Mouse (Mus musculus) layer of hippocampus, adult 11-12 months (tissue): ENCODE measurements around the gene Efcab2.

Experiments
- DNase-seq: peaks from one replicate; pipeline ENCODE4 v3.0.0; 2022; ENCODE audit warnings: low spot score

Gene Efcab2

DNA sequence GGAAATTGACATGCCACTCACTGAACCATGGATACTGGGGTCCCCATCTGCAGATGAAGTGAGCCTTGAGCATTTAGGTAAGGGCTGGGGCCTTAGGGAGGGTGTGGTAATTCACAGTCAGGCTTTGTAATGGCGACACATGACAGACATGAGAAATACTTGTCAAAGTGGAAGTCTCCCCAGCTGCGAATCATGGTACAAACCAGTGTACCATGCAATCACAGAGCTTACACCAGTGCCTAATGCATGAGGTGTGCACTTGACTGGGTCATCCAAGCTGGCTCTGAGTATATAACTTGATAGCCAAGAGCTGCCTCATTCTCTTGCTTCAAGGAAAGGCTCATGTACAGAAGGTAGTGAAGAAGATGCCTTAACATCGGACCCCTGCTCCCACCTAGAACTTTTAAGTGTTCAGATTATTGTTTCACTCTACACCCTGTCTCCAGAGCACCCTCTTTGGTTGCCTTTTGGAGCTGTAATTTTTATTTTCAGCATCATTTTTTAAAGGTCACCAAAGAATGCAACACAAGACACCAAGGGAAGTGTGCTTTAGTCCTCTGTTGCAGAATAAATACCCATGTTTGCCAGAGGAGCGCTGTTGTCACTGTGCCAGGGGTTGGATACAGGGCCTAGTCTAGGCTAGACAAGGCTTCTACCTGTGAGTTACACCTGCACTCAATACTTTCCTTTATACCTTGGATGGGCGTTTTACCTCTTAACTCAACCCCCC is 79.4 kb downstream of the Efcab2 start:
- DNase-seq, result no peak

- no peak for DNase-seq
Measured at GRCm38 (mm10) chr1:178485868-178486220, 80.0 kb downstream of the Efcab2 start.

- peak; percentile 65 for DNase-seq
Measured at GRCm38 (mm10) chr1:178486828-178487227, 80.9 kb downstream of the Efcab2 start.

DNA sequence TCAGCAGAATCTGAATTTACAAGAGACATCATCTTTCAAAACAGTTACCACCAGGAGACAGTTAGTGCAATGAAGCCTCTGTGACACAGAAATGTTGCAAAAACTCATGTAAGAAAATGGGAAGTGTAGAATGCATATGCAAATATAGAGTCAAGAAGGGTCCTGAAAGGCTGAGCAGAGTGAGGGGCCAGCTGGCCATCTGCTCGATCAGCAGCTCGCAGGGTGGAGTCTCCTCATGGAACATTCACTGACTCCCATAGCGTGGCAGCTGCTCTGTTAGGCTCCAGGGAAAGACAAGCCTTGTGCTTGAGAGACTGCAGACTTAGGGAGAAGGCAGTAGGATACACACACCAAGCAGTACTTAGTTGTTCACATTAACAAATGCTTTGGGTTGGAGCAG is 83.2 kb downstream of the Efcab2 start:
- peak; percentile 14 for DNase-seq

DNA sequence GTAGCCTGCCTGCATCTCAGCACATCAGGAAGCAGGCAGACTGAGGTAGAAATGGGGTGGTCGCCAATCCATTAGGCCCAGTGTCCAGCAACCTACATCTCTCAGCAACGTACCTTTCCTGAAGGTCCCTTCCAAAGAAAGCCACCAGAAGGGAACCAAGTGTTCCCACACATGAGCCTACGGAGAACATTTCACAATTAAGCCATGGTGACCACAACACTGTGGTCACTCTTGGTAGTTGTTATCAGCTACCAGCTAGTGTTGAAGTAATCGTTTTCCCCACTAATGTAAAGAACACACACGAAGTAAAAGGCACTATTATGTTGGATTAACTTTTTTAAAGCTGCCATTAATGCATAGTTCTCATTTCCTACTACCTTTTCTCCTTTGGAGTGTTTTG is 85.8 kb downstream of the Efcab2 start:
- no peak for DNase-seq

DNA sequence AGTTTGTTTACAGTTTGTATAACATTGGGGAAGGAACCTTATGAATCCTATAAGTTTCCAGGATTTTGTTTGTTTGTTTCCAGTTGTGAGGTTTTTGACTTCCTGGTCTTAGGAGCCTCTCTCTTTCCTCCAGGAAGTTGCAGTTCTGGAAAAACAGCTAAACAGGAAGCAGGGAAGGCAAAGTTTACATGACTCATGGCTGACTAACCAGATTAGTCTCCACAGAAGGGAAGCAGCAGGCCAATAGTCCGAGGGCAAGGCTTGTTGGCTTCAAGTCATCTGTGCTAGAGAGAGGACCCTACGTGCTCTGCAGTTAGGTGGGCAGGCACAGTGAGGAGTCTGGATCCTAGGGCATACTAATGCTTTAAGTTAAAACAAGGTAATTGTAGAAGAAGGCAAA is 86.6 kb downstream of the Efcab2 start:
- DNase-seq, result no peak

DNA sequence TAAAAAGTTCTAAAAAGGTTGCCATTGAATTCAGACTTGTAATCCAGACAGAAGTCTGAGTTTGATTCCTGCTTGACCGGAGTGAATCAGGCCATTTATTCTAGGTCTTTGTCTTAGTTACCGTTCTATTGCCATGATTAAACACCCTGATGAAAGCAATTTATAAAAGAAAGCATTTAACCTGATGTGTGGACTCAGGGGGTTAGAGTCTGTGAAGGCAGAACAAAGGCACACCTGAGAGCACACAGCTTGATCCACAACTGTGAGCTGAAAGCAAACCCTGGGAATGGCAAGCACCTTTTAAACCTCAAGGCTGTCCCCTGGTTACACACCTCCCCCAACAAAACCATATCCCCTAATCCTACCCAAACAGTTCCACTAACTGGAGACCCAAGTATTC is 90.3 kb downstream of the Efcab2 start:
- DNase-seq, result no peak

DNA sequence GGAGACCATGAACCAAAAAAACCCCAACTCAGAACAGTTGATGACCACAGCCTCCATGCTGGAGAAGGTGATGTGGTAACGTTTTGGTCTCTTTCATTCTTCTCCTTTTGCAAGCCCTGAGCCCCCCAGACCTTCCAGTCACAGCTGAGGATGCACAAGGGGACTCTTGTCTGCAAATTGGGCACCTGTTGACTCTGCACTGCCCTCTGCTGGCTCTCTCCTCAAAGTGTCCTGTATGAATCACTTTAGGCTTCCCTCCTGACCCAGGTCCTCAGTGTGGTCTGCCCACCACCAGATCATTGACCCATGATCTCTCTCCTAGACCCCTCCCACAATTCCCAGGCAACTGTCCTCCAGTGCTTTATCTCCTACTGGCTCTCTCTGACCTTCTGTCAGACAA is 91.0 kb downstream of the Efcab2 start:
- peak; percentile 16 for DNase-seq

- DNase-seq, result no peak
Measured at GRCm38 (mm10) chr1:178506938-178507337, 101.1 kb downstream of the Efcab2 start.

DNA sequence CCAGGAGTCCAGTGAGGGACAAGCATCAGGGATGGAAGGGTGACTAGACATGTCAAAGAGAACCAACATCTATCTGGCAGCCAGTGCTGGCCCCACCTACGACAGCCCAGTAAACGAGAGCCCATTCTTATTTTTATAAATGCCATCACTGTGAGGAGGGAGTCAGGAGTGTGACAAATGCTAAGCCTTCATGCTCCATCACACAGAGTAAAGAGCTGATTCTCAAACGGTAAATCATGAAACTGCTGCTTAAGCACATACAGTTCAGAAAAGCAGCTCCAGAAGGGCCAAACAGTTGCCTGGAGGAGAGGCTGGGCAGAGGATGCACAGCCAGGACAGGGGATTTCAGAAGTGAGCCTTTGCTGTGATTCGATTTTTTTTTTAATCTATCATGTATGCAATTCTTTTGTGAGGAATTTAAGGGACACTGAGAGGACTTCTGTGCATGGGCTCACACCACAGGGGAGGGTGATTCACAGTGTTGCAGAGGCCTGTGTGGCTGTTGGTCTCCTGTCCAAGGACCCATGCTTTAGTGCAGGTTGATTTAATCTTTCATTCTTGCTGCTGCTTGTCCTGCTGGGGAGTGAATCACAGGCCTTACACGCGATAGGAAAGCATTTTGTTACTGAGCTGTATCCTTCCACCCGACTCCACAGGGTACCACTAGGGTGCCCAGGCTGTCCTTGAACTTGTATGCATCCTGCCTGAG is 106.6 kb downstream of the Efcab2 start:
- DNase-seq, result no peak

DNA sequence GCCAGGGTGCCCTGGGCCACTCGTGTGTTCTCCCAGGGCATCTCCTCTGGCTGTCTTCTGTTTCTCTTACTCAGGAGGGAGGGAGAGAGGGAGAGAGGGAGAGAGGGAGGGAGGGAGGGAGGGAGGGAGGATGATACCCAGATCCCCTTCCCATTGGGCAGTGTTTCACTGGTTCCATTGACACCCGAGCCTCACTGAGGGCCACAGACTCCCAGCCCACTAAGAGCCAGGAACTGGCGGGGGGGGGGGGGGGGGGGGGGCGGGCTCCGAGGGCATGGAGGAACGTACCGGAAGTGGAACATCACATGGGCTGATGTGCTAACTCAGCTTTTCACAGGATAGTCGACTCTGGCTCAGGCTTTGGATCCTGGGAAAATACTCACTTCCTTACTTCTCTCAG is 108.1 kb downstream of the Efcab2 start:
- no peak for DNase-seq

DNA sequence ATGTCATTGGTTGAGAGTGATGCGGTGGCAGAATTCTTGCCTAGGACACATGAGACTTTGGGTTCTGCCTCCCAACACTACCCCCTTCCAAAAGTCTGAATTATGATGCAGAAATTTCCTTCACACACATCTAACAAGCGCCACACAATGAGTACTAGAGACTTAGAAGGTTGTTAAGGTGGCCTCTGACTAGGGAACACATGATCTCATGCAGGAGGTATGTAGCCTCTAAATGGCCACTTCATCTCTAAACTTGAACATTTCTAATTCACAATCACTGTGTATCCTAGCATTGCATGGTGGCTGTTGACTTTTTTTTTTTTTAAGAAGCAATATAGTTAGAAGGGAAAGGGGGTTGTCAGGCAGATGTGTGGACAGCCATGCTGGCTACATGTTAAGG is 110.0 kb downstream of the Efcab2 start:
- DNase-seq, result no peak

GRCm38 (mm10) chr1:178522389-178522788 is 116.5 kb downstream of the Efcab2 start:
- DNase-seq, result no peak

GRCm38 (mm10) chr1:178523152-178523551 is 117.3 kb downstream of the Efcab2 start:
- no peak for DNase-seq

GRCm38 (mm10) chr1:178527185-178527546 is 121.3 kb downstream of the Efcab2 start:
- DNase-seq, result peak; percentile 83

GRCm38 (mm10) chr1:178527547-178528361 is 121.9 kb downstream of the Efcab2 start:
- DNase-seq, result peak; percentile 31

- DNase-seq, result peak; percentile 42
Measured at GRCm38 (mm10) chr1:178528431-178529351, 122.8 kb downstream of the Efcab2 start, which contains the start of gene Kif26b. Gene Kif26b, plus strand, starts transcription at chr1:178529125.

- DNase-seq, result peak; percentile 15
Measured at GRCm38 (mm10) chr1:178529512-178530300, 123.8 kb downstream of the Efcab2 start.

DNA sequence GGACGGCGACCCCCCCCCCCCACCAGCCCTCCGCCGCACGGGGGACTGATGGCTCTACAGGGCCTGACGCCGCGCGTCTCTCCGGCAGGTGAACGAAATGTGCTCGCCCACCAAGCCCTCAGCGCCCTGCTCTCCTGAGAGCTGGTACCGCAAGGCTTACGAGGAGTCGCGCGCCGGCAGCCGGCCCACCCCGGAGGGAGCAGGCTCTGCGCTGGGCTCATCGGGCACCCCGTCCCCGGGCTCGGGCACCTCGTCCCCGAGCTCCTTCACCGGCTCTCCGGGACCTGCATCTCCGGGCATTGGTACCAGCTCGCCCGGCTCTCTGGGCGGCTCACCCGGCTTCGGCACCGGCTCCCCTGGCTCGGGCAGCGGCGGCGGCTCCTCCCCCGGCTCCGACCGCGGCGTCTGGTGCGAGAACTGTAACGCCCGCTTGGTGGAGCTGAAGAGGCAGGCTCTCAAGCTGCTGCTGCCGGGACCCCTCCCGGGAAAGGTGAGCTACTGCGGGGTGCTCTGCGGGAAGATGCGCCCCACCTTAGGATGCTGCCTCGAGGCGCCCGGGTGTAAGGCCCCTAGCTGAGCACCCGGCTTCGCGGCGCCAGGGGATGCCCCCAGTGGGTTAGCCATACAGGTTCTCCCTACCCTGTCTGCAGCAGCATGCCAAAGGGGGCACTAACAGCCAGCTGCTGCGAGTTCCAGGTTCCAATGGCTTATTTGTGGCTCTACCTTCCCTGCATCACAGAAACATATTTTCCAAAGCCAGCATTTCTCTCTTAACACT is 124.6 kb downstream of the Efcab2 start:
- peak; percentile 82 for DNase-seq
